Comparison of ENCODE assay signal across 9 mouse cellular contexts in genomic region chr1:155527027-155527786, GRCm38 (mm10). TPM values are rescaled to one million over a fixed set of nuclear protein-coding genes. Genes with fewer than 3 reads are reported as not detected.
A peak's percentile ranks its signal among the peaks of the same experiment; 100 is the strongest.
DNase-seq lines count a peak whose midpoint lies in the region; ATAC-seq and TF ChIP-seq lines count a peak whose summit lies in the region.
"Had no signal": no experiment of that assay in that cellular context is flagged by ENCODE, and none has a peak within 500 bp of the region (broad histone marks: within the 10 kb centered on the region; RNA-seq: fewer than 3 reads in every experiment).

No protein-coding gene starts in this region.

- H3K27ac ChIP-seq in lung, postnatal 0 days (ENCODE audit: low read length): no peak overlapping the region
- H3K27ac ChIP-seq in heart, embryonic 12.5 days (ENCODE audit: poor library complexity, severe bottlenecking): peak overlapping the region; percentile 76
- 0 out of 2 replicates have a peak overlapping the region, but pooled peaks have one; percentile 35 for H3K27ac ChIP-seq in neural tube, embryonic 14.5 days (ENCODE audit: low read depth, low read length)

- no peaks in the 10 kb centered on the region for H3K36me3 ChIP-seq in lung, postnatal 0 days (ENCODE audit: insufficient read depth, low read length)
- H3K36me3 ChIP-seq in heart, embryonic 12.5 days: no peaks in the 10 kb centered on the region
- no peaks in the 10 kb centered on the region for H3K36me3 ChIP-seq in neural tube, embryonic 14.5 days (ENCODE audit: control insufficient read depth, insufficient read depth, low read length)

- no peak for TF ChIP-seq EP300 in lung, postnatal 0 days (IDR thresholded peaks at IDR 0.05)

- no peak overlapping the region for H3K4me2 ChIP-seq in lung, postnatal 0 days (replicated peaks; ENCODE audit: low read depth, low read length)
- H3K4me2 ChIP-seq in heart, embryonic 12.5 days: peak overlapping the region; percentile 57
- H3K4me2 ChIP-seq in neural tube, embryonic 14.5 days (ENCODE audit: low read depth, low read length): no peak overlapping the region

- ATAC-seq in lung, postnatal 0 days: peak; percentile 65
- no peak for ATAC-seq in heart, embryonic 12.5 days (ENCODE audit: insufficient number of reproducible peaks, low FRiP score)
- ATAC-seq in neural tube, embryonic 14.5 days (ENCODE audit: low read depth): no peak

- TF ChIP-seq POLR2A in lung, adult 2 months (IDR thresholded peaks at IDR 0.05; ENCODE audit: borderline replicate concordance, extremely low read depth, low read depth, low read length): no peak

- H3K27me3 ChIP-seq in lung, postnatal 0 days (replicated peaks; ENCODE audit: insufficient read depth, low read length): no peaks in the 10 kb centered on the region
- no peaks in the 10 kb centered on the region for H3K27me3 ChIP-seq in heart, embryonic 12.5 days (replicated peaks)
- no peaks in the 10 kb centered on the region for H3K27me3 ChIP-seq in neural tube, embryonic 14.5 days (ENCODE audit: control insufficient read depth, insufficient read depth, low read length)

- TF ChIP-seq CTCF in lung, postnatal 0 days (IDR thresholded peaks at IDR 0.05): no peak
- no peak for TF ChIP-seq CTCF in lung, adult 2 months (IDR thresholded peaks at IDR 0.05; ENCODE audit: insufficient read depth, low read length)

- no peak overlapping the region for H3K4me3 ChIP-seq in lung, postnatal 0 days (ENCODE audit: low read depth, low read length)
- no peak overlapping the region for H3K4me3 ChIP-seq in lung, adult 2 months (replicated peaks; ENCODE audit: extremely low read depth, low read depth, low read length)
- H3K4me3 ChIP-seq in heart, embryonic 12.5 days: peak overlapping the region; percentile 3; the same call in 1 of the 2 replicates
- no peak overlapping the region for H3K4me3 ChIP-seq in neural tube, embryonic 14.5 days (ENCODE audit: low read depth, low read length)

- WGBS in lung, postnatal 0 days: 38% methylated on average over 12 of the region's 12 CpGs
- 49% methylated on average over 12 of the region's 12 CpGs for WGBS in lung, adult 2 months
- WGBS in heart, embryonic 12.5 days: 13% methylated on average over 12 of the region's 12 CpGs
- 42% methylated on average over 12 of the region's 12 CpGs for WGBS in neural tube, embryonic 14.5 days

- H3K9me3 ChIP-seq in lung, postnatal 0 days (ENCODE audit: low read length): no peaks in the 10 kb centered on the region
- 0 out of 2 replicates have a peak, but pooled peaks cover 3% of the 10 kb centered on the region for H3K9me3 ChIP-seq in heart, embryonic 12.5 days (replicated peaks)
- H3K9me3 ChIP-seq in neural tube, embryonic 14.5 days (ENCODE audit: control insufficient read depth, low read length): no peaks in the 10 kb centered on the region

- no peaks in the 10 kb centered on the region for H3K4me1 ChIP-seq in lung, postnatal 0 days (ENCODE audit: insufficient read depth, low read depth, low read length)
- H3K4me1 ChIP-seq in lung, adult 2 months (ENCODE audit: control insufficient read depth, insufficient read depth, low read length): no peaks in the 10 kb centered on the region; the same call in none of the 2 replicates
- H3K4me1 ChIP-seq in heart, embryonic 12.5 days (replicated peaks): peaks cover 44% of the 10 kb centered on the region
- peaks cover 12% of the 10 kb centered on the region for H3K4me1 ChIP-seq in neural tube, embryonic 14.5 days (ENCODE audit: control insufficient read depth, insufficient read depth, low read length)

- H3K9ac ChIP-seq in lung, postnatal 0 days (replicated peaks; ENCODE audit: low read depth): no peak overlapping the region
- H3K9ac ChIP-seq in heart, embryonic 12.5 days: no peak overlapping the region
- no peak overlapping the region for H3K9ac ChIP-seq in neural tube, embryonic 14.5 days (replicated peaks; ENCODE audit: low read depth, low read length)

- peak; percentile 64 for DNase-seq in adrenal gland, adult 2 months
- DNase-seq in adrenal gland, postnatal 4 days (ENCODE audit: low spot score in 2 of 2): no peak
- DNase-seq in lung, postnatal 0 days (ENCODE audit: low spot score): peak; percentile 65
- no peak for DNase-seq in lung, adult 2 months
- no peak for DNase-seq in urinary bladder, adult 18-20 months (ENCODE audit: low spot score in 2 of 2)
- no peak for DNase-seq in ovary, adult 18-20 months (ENCODE audit: low spot score)
- DNase-seq: liver had no signal

RNA-seq across cellular contexts. Expression of gene Acbd6, which starts 30.7 kb away (rescaled TPM):
- 10 to 100 TPM; 64.4 to 74.2 TPM for total RNA-seq in adrenal gland, adult 2 months (2021)
- 384 and 451 TPM in 2 replicates for polyA plus RNA-seq in adrenal gland, adult 2 months (2012; rRNA removed)
- 10 to 100 TPM; 90.1 to 95.7 TPM for total RNA-seq in adrenal gland, postnatal 4 days (2021)
- polyA plus RNA-seq in lung, postnatal 0 days (2015; fragmentation: Nextera tagmentation; extraction: Ambion mirVana): 57.6 and 59.4 TPM in 2 replicates
- polyA plus RNA-seq in lung, adult 2 months (2012; rRNA removed): 73.4 and 164 TPM in 2 replicates
- polyA plus RNA-seq in heart, embryonic 12.5 days (2016; fragmentation: Nextera tagmentation; extraction: Ambion mirVana): 69.7 and 71.7 TPM in 2 replicates
- 103 and 108 TPM in 2 replicates for polyA plus RNA-seq in neural tube, embryonic 14.5 days (2014; fragmentation: Nextera tagmentation; extraction: Ambion mirVana)

Comparison
In these comparisons a context has a peak if more than half of its experiments do, and no peak if none do; other contexts are left out.
1. DNase-seq: peak in adrenal gland, adult 2 months (single experiment) and lung, postnatal 0 days (single experiment); none in adrenal gland, postnatal 4 days (0 of 2), lung, adult 2 months (single experiment), urinary bladder, adult 18-20 months (0 of 2) and ovary, adult 18-20 months (single experiment).